Mouse (Mus musculus) cortical plate, adult 2 months (tissue): ENCODE results near the gene Mgrn1.

ENCODE experiments used
- CTCF ChIP-seq: fragments of 200-500 bp; IDR thresholded peaks from 2 replicates; pipeline ENCODE4 v1.5.1; 2011; ENCODE audit warnings: mild to moderate bottlenecking, control low read depth, low read length; ENCODE audit not compliant: insufficient read depth; ENCODE audit errors: extremely low read depth
- POLR2A ChIP-seq: fragments of 200-500 bp; IDR thresholded peaks from 2 replicates; pipeline ENCODE4 v1.6.1; 2011; ENCODE audit warnings: mild to moderate bottlenecking, low read length, control low read depth; ENCODE audit not compliant: insufficient read depth; ENCODE audit errors: extremely low read depth

- no peak for TF ChIP-seq POLR2A
- TF ChIP-seq CTCF = no peak
Measured at GRCm38 (mm10) chr16:4974521-4974920, 88.5 kb downstream of the Mgrn1 start.
